Mouse (Mus musculus): ENCODE measurements around the gene Thrsp.
A peak's percentile ranks its signal among the peaks of the same experiment; 100 is the strongest.

Gene Thrsp

DNA sequence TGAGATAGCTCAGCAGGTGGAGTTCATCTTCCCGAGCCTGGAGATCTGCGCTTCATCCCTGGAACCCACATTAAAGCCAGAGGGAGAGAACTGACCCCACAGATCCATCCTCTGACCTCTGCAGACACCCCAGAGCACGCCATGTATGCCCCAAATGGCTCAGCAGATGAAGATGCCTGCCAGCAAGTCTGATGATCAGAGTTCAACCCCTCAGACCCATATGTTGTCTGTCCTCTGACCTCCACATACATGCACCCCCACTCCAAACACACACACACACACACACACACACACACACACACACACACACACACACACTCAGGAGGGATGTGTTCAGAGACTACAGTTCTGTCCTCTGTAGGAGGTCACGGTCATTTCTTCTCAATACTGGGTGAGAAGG, 1.1 kb downstream of the Thrsp start:
- no peak for DNase-seq

DNA sequence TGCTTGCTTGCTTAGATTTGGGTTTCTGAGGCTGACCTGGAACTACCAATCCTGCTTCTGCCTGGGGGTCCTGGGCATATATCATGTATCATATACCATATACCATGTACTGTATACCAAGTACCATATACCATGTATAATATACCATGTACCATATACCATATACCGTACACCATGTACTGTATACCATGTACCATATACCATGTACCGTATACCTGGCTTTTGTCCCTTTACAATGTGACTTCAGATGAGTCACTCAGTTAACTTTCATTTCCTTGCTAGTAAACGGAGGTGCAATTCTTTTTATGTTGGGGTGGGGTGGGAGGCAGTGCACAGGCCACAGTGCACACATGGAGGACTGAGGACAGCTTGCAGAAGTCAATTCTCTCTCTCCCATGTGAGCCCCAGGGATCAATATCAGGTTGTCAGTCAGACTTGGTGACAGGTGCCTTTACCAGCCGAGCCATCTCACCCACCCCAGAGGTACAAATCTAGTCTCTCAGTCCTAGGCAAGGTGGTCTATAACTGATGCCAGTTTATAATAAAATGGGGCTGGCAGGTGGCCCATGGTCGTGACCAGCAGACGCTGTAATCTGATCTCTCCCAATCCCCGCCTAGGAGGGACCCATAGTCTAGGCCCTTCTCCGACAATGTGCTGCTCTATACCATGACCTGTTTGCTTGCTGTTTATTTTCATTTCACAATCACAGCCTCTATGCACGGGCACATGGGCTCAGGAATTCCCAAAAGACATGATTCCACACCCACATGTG, 2.4 kb downstream of the Thrsp start:
- DNase-seq = no peak

DNA sequence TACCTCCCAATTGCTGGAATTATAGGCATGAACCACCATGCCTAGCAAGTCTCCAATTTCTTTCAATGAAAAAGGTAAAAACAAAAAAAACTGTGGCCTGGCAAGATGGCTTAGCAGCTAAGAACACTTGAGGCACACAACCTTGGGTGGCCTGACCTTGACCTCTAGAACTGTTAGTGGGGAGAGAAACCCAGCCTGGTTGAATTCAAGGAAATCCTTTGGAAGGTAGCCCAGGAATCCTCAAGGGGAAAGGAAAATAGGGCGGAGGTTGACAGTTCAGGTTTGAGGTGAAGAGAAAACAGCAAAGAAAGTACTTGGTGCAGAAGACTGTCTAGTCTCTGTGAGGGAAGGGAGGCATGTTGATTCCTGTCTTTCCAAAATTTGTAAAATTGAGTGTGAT, 3.1 kb downstream of the Thrsp start:
- peak; percentile 40 for DNase-seq

DNA sequence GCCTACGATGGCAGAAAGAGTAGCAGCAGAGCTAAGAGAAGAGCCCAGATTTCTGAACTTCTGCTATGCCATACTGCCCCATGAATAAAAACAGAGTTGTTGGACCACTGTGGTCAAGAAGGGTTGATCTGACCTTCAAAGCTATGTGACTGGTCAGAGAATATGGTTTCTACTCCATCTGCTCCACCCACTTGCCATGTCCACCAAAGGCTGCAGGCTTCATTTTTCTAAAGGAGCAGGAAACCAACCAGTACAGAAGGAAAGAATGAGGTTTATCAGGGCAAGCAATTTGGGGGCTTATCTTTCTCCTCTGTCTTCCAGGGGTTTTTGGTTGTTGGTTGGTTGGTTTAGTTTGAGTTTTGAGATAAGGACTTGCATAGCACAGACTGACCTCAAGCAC, 3.5 kb downstream of the Thrsp start:
- no peak for DNase-seq

DNA sequence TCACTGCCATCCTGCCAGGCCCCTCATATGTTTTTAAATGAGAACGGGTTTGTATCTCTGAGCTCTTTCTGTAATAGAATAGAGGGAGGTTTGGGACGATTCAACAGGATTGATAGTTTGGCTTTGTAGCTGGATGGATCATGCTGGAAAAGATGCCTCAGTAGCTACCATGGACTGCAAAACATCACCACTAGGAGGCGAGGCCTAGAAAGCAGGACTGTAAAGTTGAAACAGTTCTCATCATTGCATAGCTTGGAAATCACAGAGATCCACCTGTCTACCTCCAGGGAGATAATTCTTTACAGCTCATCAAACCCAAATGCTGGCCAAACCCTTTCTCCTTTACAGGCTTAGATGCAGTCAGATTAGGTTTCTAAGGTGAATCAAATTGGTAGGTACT, 6.0 kb downstream of the Thrsp start:
- no peak for DNase-seq

DNA sequence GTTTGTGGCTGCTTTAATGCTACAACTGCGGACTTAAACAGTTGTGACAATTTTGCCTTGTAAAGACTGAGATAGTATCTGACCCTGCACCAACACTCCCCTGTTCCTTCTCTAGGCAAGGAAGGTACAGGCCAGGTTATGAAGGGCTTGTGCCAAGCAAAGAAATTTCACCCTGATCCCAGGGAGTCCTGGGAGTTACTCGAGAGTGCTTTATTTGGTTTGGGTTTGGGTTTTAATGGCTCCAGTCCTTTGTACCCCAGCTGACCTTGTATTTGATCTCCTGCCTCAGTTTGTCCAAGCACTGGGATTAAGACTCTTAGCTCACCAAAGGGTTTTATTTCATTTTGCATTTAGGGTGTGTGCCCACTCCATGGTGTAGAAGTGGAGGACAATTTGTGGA, 6.4 kb downstream of the Thrsp start:
- DNase-seq = no peak

DNA sequence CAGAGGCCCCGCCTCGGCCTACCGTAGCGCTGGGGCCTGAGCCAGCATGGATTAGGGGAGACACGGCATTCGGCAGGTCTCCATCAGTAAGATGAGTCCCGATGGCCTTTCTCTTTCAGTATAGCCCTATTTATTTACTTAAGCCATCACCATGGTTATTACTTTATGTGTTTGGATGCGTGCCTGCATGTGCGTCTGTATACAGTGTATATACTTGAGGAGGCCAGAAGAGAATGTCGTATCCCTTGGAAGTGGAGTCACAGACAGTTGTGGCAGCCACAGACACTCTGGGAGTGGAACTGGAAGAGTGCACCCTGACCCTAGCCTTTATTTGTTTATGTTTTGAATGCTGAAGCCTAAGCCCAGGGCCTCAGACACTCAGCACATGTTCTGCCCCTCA, 10.4 kb downstream of the Thrsp start:
- no peak for DNase-seq

DNA sequence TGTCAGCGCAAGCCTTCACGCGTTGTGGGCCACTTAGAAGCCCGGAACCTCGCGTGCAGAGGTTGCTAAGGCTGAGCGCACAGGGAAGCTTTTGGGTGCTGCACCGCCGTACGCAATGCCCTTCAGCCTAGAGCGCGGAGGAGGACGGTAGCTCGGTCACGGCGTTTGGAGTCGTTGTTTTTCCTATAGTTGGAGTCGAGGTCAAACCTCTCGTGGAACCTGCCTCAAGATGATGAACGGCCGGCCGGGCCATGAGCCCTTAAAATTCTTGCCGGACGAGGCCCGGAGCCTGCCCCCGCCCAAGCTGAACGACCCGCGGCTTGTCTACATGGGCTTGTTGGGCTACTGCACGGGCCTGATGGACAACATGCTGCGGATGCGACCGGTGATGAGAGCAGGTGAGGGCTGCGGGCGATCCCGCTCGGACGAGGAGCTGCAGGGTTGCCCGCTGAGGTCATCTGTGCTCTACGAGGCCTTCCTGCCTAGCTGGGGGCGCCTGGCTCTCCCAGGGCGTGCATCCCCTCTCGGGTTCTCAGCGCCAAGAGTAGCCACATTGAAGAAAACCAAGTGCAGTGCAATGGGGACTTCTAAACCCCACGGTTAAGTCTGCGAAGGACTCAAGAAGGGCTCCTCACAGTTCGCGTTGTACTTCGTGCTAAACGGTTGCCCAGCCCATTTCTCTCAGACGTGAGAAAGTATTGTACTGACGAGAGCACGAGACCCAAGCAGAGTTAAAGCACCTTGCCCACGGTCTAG, 17.4 kb downstream of the Thrsp start, which contains the start of gene Ndufc2:
Gene Ndufc2, plus strand, starts transcription at position 44 of the 756 bp plus-strand sequence.
- peak; percentile 84 for DNase-seq

DNA sequence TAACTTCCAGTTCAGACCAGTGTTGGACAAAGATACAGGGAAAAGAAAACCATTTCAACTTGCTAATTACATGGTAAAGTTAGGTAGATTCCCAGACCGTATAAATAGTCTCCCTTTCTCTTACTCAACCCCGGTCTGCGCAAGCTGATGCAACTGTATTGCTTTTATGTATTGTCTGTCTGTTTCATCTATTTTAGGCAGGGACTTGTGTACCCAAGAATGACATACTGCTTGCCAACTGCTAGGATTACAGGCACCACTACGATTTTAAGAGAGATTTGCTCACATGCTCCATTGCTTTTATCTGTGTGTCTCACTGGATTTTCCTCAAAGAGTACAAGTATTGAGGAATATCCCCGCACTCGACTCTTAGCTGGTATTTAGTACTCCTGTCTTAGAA, 18.6 kb downstream of the Thrsp start:
- DNase-seq = no peak

DNA sequence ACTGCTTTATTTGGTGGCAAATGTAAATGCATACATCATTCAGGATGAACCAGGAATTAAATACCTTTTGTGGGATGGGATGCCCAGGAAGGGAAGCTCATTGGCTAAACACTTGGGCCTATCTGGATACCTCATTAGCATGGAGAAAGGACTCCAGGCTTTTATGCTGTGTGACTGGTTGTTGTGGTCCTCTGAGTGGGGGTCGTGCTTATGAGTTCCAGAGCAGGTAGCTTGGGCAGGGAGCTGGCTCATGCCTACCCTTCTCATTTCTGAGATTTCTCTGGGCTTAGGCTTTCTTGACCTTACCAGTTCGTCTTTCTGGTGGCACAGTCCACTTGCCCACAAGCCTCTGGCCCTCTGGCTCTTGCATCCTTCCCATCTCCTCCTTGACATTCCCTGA, 23.2 kb downstream of the Thrsp start:
- no peak for DNase-seq

DNA sequence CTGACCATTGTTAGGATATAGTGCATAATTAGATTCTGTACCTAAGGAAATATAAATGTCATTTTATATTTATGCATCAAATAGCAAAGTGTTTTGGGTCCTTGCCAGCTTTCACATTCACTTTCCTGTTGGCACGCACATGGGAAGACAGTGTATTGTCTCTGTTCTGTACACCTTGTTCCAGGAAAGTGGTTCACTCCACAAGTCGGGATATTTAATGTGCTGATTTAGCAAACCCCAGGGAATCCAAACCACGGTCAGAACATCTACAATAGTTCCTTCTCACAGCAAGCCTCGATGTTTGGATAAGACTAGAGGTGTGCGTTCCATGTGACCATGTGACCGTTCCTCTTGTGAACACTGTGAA, 25.5 kb downstream of the Thrsp start:
- no peak for DNase-seq

DNA sequence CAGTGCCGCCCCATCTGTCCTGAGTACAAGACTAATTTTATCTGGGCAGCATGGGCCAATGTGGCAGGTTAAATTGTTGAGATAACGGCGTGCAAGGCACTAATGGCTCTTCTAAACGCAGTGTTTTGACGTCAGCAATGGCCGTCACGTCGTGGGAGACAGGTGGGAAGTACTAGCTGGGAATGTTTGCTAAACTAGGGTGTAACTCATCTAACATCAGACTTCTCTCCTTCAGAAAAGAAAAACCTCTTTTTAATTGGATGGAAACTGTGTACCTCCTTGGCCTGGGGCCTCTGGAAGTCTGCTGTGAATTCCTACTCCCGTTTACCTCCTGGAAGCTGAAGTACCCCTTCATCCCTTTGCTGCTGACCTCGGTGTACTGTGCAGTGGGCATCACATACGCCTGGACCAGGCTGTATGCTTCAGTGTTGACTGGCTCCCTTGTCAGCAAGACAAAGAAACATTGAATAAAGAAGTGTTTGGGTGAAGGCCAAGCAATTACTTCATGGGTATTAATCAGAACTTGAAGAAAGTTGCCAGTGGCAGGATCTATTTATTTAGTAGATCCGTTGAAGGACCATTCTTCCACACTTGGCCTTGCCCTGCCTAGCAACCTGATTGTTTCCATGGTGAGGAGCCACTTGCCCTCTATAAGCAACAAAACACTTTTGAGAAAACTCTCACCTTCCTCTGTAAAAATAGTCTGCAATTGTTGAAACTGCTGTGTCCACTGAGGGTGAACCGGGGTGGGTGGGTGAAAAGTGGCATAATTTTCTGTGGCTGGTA, 26.0 kb downstream of the Thrsp start:
- no peak for DNase-seq

DNA sequence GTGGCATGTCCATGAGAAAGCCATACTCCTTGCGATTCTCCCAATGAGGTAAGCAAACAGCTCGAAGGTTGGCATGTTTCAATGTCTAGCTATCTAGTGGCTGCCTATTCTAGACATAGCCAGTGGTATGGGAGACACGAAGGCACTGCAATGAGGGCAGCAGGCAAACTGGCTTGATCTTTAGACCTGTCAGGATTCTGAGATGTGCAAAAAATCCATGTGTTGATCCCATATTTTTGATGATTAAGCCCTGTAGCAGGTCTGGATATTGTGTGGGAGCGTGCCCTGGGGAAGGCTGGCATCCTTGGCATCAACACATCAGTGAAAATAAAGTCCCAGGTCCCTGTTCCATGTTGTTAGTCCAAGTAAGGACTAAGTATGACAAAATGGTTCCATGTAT, 29.0 kb downstream of the Thrsp start:
- DNase-seq = no peak

DNA sequence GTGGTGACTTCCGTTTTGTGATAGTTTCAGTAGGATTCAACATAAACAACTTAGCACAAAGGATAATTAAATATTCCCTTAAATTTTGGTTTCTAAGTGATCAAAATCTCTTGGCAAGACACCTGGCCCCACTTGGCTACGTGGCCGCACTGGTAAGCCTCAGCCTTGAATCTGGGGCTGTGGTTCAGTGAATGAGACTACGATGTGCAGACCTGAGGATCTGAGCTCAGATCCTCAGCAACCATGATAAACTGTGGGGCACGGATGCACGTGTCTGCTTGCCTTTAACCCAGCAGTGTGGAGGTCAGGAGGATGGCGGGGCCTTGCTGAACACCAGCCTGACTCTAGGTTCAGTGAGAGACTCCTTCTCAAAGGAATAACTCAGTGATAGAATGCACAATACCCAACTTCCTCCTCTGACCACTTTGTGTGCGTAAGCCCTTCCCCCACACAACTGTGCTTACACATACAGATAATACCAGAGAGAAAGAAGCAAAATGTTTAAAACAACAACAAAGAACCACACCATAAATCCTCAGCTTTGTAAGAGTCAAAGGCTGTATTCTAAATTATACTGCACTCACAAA, 29.9 kb downstream of the Thrsp start:
- DNase-seq = no peak

DNA sequence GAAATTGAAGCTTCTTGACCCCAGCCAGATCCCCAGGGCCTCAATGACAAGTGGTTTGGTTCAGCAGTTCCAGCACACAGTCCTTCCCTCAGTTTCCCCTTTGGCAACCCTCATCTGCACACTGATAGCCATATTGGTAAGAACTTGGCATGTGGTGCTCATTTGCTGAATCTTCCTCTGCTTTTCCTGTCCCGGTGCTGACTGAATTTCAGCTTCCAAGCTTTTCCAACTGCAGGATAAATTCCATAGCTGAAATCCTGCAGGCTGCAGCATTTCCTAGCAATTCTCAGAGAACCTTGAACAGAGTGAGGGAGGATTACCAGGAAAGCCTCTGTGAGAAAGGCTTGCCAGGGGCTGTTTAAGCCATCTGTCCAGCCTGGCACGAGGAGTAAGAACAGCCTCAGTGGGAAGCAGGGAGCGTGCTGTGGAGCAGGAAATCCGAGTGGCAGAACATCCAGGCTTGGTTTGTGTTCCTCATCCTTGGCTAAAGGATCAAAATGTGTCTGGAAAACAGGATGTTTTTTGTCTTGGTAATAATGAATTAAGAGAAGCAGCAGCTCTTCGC, 30.6 kb downstream of the Thrsp start:
- DNase-seq = no peak

DNA sequence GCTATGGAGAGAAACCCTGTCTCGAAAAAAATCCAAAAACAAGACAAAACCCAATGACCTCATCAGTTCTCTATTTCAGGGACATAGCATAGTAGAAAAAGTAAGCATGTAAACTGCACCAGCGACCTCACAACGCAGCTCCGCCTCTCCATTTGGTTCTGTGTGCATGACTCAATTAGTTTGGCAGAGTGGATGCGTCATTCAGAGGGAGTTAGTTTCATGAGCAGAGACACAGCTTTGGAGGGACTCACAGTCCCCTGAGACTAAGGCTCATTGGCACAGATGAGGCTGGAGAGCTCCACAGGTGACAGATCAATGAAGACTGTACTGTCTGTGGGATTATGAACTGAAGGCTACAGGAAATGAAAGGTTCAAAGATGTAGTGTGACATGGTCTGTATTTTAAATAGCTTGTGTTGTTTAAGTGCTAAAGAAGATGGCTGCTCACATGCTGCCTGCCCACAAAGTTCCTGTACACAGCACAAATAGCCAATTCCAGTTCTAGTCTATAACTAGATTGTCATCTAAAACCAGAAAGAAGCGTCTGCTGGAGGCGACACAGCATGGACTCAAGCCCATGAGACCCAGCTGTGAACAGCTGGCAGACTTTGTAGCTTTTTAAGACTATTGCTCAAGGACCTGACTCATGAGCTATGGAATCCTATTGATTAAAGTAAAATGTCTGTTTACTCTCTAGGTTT, 31.3 kb downstream of the Thrsp start:
- no peak for DNase-seq

DNA sequence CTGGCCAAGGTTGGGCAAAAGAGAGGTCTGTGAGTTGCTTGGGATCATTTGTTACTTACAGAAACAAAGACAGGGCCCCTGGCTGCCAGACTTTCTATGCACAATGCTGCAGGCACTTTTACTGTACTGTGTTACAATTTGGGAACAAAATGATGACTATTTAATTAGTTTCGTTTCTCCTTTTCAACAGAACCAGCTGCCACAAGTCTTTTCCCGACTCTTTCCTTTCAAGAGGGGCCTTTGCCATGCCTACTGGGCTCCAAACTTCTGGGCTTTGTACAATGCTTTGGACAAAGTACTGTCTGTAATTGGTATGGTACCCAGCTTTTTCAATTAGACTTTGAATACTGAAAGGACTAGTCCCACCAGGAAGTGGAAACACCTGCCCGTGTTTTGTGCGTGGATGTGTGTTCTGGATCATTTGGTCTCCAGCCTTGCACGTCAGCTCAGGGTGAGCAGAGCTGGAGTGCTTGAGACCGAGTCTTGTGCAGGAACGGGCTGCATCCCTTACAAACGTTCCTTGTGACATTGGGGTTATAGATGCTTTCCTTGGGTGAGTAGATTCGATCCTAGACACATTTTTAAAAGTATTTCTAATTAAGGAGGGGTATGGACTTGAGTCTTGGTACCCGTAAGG, 33.9 kb downstream of the Thrsp start:
- no peak for DNase-seq

DNA sequence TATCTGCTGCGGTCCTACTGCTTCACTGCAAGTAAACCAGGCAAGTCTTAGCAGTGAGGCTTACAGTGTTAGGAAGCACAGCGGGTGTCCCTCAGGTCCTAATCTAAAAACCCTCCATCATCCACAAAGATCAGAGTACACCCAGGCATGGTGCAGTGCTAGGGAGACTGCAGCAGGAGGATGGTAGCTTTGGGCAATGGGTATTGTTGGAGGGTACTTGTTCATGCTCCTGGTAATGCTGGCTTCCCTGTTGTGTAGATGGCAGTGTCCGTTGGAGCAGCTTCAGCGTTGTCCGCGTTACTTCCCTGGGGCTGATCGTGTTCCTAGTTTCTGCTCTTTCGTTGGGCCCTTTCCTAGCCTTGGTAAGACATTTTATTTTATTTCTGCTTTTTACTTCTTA, 34.9 kb downstream of the Thrsp start:
- DNase-seq = no peak

DNA sequence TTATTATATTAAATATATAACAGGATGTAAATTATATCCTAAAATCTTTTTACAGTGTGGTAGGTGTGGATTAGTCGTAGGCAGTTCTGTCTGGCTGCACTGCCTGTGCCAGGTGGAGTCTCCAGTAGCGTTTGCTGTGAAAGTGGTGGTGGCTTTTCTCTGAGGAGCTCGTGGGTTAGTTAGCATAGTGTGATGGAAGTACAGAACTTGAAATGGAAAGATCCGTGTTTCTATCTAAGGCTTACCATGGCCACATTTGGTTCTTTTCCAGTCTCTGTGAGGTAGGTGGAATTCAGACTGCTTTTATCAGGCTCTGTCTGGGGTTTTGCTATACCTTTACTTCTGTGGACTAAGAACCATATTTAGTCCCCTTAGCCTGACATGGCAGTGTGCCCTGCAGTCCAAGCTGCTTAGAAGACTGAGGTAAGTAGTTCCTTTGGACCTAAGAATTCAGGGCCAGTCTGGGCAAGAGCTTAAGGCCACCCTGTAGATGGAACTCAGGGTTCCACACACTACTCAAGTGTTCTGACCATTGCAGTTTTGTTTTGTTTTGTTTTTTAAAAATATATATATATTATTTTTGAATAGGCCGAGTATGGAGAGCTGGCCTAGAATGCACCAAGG, 36.9 kb downstream of the Thrsp start:
- no peak for DNase-seq

DNA sequence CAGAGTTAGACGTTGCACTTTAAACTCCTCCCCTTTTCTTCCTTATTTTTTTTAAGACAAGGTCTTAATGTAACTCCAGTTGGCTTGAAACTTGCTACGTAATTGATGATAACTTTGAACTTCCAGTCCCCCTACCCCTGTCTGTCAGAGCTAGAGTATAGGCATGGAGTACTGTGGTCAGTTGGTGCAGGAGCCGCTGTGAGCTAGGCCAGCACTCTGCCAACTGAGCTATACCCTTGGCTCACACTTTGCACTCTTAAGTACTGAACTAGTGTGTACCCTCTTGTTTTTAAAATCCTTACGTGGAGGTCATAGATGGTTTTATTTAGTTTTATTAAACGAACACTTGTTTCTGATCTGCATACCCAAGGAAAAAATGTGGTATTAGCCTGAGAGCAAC, 38.2 kb downstream of the Thrsp start:
- no peak for DNase-seq

DNA sequence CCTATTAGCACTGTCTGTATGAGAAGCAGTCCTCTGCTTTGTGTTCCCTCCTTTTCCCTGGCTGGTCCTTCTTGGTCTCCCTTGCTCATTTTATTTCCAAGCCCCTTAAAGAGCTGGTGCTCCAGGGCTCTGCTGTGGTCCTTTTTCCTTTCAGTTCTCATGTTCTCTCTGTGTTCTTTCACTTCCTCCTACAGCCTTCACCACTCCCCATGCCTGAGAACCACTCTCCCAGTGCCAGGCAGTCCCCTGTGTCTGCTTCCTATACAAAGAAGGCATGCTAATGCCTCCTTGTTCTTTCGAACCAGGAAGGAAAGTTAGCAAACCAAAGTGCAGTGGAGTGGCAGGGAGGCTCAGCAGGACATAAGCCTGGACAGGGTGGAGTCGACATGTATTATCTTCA, 41.6 kb downstream of the Thrsp start:
- DNase-seq = no peak
